Mouse (Mus musculus) cerebellum, adult 2 months (tissue): ENCODE data around the gene Gm28036.

ENCODE experiments used
- CTCF ChIP-seq: fragments of 200-500 bp; IDR thresholded peaks from 2 replicates; pipeline ENCODE4 v1.5.1; 2011; ENCODE audit warnings: low read depth, mild to moderate bottlenecking, control low read depth, low read length, moderate library complexity, borderline replicate concordance; ENCODE audit not compliant: insufficient read depth
- POLR2A ChIP-seq: fragments of 200-500 bp; IDR thresholded peaks from 2 replicates; pipeline ENCODE4 v1.6.1; 2011; ENCODE audit warnings: low read length, control low read depth, borderline replicate concordance; ENCODE audit not compliant: insufficient read depth

GRCm38 (mm10) chr2:156052816-156053215 is 74.1 kb downstream of the Gm28036 start, which contains the start of gene Fer1l4:
- TF ChIP-seq CTCF (no peak), POLR2A (no peak)
